Mouse (Mus musculus) liver, postnatal 0 days (tissue): ENCODE data around the gene Morc2a. TPM values are rescaled to one million over a fixed set of nuclear protein-coding genes. Genes with fewer than 3 reads are reported as not detected.
"Not testable (repeated sequence)": the region's sequence is repeated elsewhere in the genome, so short reads cannot be mapped to it uniquely, and the experiment has no call there.

Experiments
- ATAC-seq: fragments of 200-750 bp; cut with Nextera tagmentation; 2 replicates; pipeline ENCODE4 v1.8.0; 2017; ENCODE audit warnings: mild to moderate bottlenecking, moderate library complexity
- DNase-seq: peaks from one replicate; pipeline ENCODE4 v3.0.0-alpha.2; 2016
- H3K27ac ChIP-seq: fragments of 300-500 bp; sonication (generic); 2 replicates; pipeline ENCODE4 v1.5.1; 2014; ENCODE audit warnings: antibody characterized with exemption, moderate library complexity, mild to moderate bottlenecking, low read depth
- H3K27me3 ChIP-seq: fragments of 300-500 bp; sonication (generic); 2 replicates; pipeline ENCODE4 v1.6.1; 2014; ENCODE audit warnings: low read length, control low read depth, mixed read lengths; ENCODE audit not compliant: insufficient read depth
- H3K36me3 ChIP-seq: fragments of 300-500 bp; sonication (generic); replicated peaks from 2 replicates; pipeline ENCODE4 v1.6.1; 2014; ENCODE audit warnings: mild to moderate bottlenecking, control low read depth, low read length, moderate library complexity, mixed read lengths; ENCODE audit not compliant: insufficient read depth
- H3K4me1 ChIP-seq: fragments of 300-500 bp; sonication (generic); 2 replicates; pipeline ENCODE4 v1.6.1; 2014; ENCODE audit warnings: antibody characterized with exemption, mild to moderate bottlenecking, control low read depth; ENCODE audit not compliant: insufficient read depth
- H3K4me2 ChIP-seq: fragments of 300-500 bp; sonication (generic); 2 replicates; pipeline ENCODE4 v1.6.1; 2014; ENCODE audit warnings: low read depth, mild to moderate bottlenecking, low read length, moderate library complexity, mixed read lengths
- H3K4me3 ChIP-seq: fragments of 300-500 bp; sonication (generic); 2 replicates; pipeline ENCODE4 v1.5.1; 2014; ENCODE audit warnings: low read depth, low read length
- H3K9ac ChIP-seq: fragments of 300-500 bp; sonication (generic); replicated peaks from 2 replicates; pipeline ENCODE4 v1.6.1; 2014; ENCODE audit warnings: mild to moderate bottlenecking, moderate library complexity
- H3K9me3 ChIP-seq: fragments of 300-500 bp; sonication (generic); 2 replicates; pipeline ENCODE4 v1.6.1; 2016; ENCODE audit warnings: mild to moderate bottlenecking, control low read depth, low read length, mixed read lengths
- CTCF ChIP-seq: sonication (generic); IDR thresholded peaks from 2 replicates; pipeline ENCODE4 v1.5.1; 2016; ENCODE audit warnings: antibody characterized with exemption, low read depth
- EP300 ChIP-seq: IDR thresholded peaks from 2 replicates; pipeline ENCODE4 v1.6.1; 2016; ENCODE audit warnings: antibody characterized with exemption, low read depth, mild to moderate bottlenecking
- WGBS: fragments of 180-500 bp; shearing (Covaris S2); extraction: QIAGEN DNeasy Blood & Tissue Kit; methylation state at CpG from one replicate; pipeline ENCODE4 v1.1.7; 2014; ENCODE audit not compliant: insufficient replicate concordance; 5-methylcytosine and 5-hydroxymethylcytosine counted together
- polyA plus RNA-seq: library from polyadenylated mRNA; unstranded; fragments of >200 nt; fragmentation: Nextera tagmentation; extraction: Ambion mirVana; gene quantifications from 2 replicates; pipeline ENCODE4 v1.2.1, GENCODE M21; 2015

Gene Morc2a
- polyA plus RNA-seq, 1 experiment from 2014 or later = 3.7 TPM

- no peak overlapping the region for H3K27ac ChIP-seq
- no peak overlapping the region for H3K4me3 ChIP-seq
- no peaks in the 10 kb centered on the region for H3K36me3 ChIP-seq
- no peak for TF ChIP-seq EP300
- TF ChIP-seq CTCF = no peak
- H3K9ac ChIP-seq = no peak overlapping the region
- H3K4me1 ChIP-seq = peaks cover 3% of the 10 kb centered on the region; the same call in 1 of the 2 replicates
- DNase-seq = no peak
- H3K9me3 ChIP-seq = peaks cover 4% of the 10 kb centered on the region; the same call in 1 of the 2 replicates
- WGBS = 71% methylated on average over 4 of the region's 4 CpGs
- H3K4me2 ChIP-seq = no peak overlapping the region
- peaks cover 8% of the 10 kb centered on the region for H3K27me3 ChIP-seq
- ATAC-seq = no peak
These were observed 24.5 kb upstream of the Morc2a start for GRCm38 (mm10) chr11:3624391-3625027.

GRCm38 (mm10) chr11:3628999-3629491 is 19.9 kb upstream of the Morc2a start:
- Histone ChIP-seq H3K4me1 (peaks cover 3% of the 10 kb centered on the region; the same call in 1 of the 2 replicates), H3K36me3 (no peaks in the 10 kb centered on the region), H3K27me3 (peaks cover 15% of the 10 kb centered on the region), H3K4me2 (peak overlapping the region; percentile 64), H3K4me3 (peak overlapping the region; percentile 25), H3K9ac (no peak overlapping the region; the same call in 1 of the 2 replicates), H3K27ac (no peak overlapping the region), H3K9me3 (peaks cover 4% of the 10 kb centered on the region; the same call in 1 of the 2 replicates)
- ATAC-seq (no peak), DNase-seq (peak; percentile 15)
- 4% methylated on average over 30 of the region's 32 CpGs for WGBS
- TF ChIP-seq EP300 (no peak), CTCF (no peak)

- not testable (repeated sequence) for H3K9ac ChIP-seq
These were observed 15.7 kb upstream of the Morc2a start for GRCm38 (mm10) chr11:3633269-3633668.

GRCm38 (mm10) chr11:3647688-3648087 is 1.3 kb upstream of the Morc2a start:
- H3K27ac ChIP-seq = no peak overlapping the region
- peak overlapping the region; percentile 75 for H3K4me3 ChIP-seq
- 85% methylated on average over 5 of the region's 5 CpGs for WGBS
- DNase-seq = no peak
- peak overlapping the region; percentile 90 for H3K4me2 ChIP-seq
- H3K27me3 ChIP-seq = no peaks in the 10 kb centered on the region
- H3K9ac ChIP-seq = peak overlapping the region; percentile 89
- no peaks in the 10 kb centered on the region; the same call in 1 of the 2 replicates for H3K9me3 ChIP-seq
- TF ChIP-seq CTCF (no peak), EP300 (no peak)
- peaks cover 19% of the 10 kb centered on the region for H3K4me1 ChIP-seq
- ATAC-seq = no peak
- peaks cover 28% of the 10 kb centered on the region for H3K36me3 ChIP-seq

More at GRCm38 (mm10) chr11:3633269-3633668, 15.7 kb upstream of the Morc2a start:
- H3K36me3 ChIP-seq, H3K4me1 ChIP-seq, H3K4me2 ChIP-seq, H3K4me3 ChIP-seq, DNase-seq, H3K9me3 ChIP-seq, ATAC-seq, H3K27ac ChIP-seq: not testable (repeated sequence)
- peaks cover 15% of the 10 kb centered on the region for H3K27me3 ChIP-seq
- WGBS = 70% methylated on average over 8 of the region's 8 CpGs

- no peak for TF ChIP-seq EP300
- peak; percentile 56 for DNase-seq
These were observed 557 bp upstream of the Morc2a start for GRCm38 (mm10) chr11:3648305-3648963.

GRCm38 (mm10) chr11:3650141-3650540 is 1.1 kb downstream of the Morc2a start:
- Histone ChIP-seq H3K9ac (no peak overlapping the region), H3K27me3 (no peaks in the 10 kb centered on the region), H3K9me3 (no peaks in the 10 kb centered on the region), H3K4me2 (peak overlapping the region; percentile 90), H3K4me1 (peaks cover 19% of the 10 kb centered on the region), H3K27ac (no peak overlapping the region), H3K4me3 (peak overlapping the region; percentile 75), H3K36me3 (peaks cover 9% of the 10 kb centered on the region)
- ATAC-seq (no peak), DNase-seq (no peak)
- TF ChIP-seq EP300 = no peak
- TF ChIP-seq CTCF = no peak
- WGBS = 91% methylated on average over 6 of the region's 6 CpGs

More at GRCm38 (mm10) chr11:3648305-3648963, 557 bp upstream of the Morc2a start:
- H3K9ac ChIP-seq = peak overlapping the region; percentile 89
- peak overlapping the region; percentile 75 for H3K4me3 ChIP-seq
- no peaks in the 10 kb centered on the region; the same call in 1 of the 2 replicates for H3K9me3 ChIP-seq
- peaks cover 24% of the 10 kb centered on the region for H3K36me3 ChIP-seq
- no peaks in the 10 kb centered on the region for H3K27me3 ChIP-seq
- peak overlapping the region; percentile 88 for H3K27ac ChIP-seq
- peaks cover 19% of the 10 kb centered on the region for H3K4me1 ChIP-seq
- under 1% methylated on average over 50 of the region's 62 CpGs for WGBS
- H3K4me2 ChIP-seq = peak overlapping the region; percentile 90
- ATAC-seq = peak; percentile 68
